Mouse (Mus musculus) bone marrow, adult 2 months (tissue): ENCODE results near the gene Flnc.

Source experiments
- CTCF ChIP-seq: fragments of 200-500 bp; IDR thresholded peaks from 2 replicates; pipeline ENCODE4 v1.5.1; 2011; ENCODE audit warnings: low read length, control low read depth; ENCODE audit not compliant: control insufficient read depth, insufficient read depth
- POLR2A ChIP-seq: fragments of 200-500 bp; IDR thresholded peaks from 2 replicates; pipeline ENCODE4 v1.6.1; 2011; ENCODE audit warnings: low read depth, mild to moderate bottlenecking, control low read depth, low read length, borderline replicate concordance; ENCODE audit not compliant: control insufficient read depth

- TF ChIP-seq POLR2A (no peak), CTCF (no peak)
Observed at GRCm38 (mm10) chr6:29450667-29451066, 17.6 kb downstream of the Flnc start.
